Mouse (Mus musculus) frontal cortex, postnatal 14 days (tissue): Measurements from ENCODE around the gene Tmtc1.

Experiments
- DNase-seq, 2 experiments: peaks; one replicate each; pipeline ENCODE4 v3.0.0; 2022; ENCODE audit warnings: low spot score in 2 of 2

Tmtc1 gene

GRCm38 (mm10) chr6:148315106-148315505 lies 129.1 kb downstream of the Tmtc1 start:
- DNase-seq, result no peak

DNA sequence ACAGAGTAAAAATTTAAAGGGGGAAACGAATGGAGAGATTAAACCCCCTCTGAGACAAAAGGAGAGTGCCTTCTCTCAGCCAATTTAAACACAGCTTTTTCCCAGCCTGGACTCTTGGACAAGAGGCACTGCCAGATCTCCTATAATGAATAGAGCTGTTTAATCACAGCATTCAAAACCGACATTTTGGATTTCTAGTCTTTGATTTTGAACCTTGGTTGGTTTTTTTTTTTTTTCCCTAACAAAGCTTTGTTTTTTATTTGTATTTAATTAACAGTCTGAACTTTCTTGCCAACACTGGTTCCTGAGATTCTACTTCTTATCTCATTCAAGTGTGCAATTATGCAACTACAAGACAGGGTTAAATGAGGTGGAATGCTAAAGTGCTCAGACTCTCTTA lies 133.2 kb downstream of the Tmtc1 start:
- DNase-seq, result no peak

- DNase-seq, result no peak
Observed at GRCm38 (mm10) chr6:148305821-148306220, 138.4 kb downstream of the Tmtc1 start.

DNA sequence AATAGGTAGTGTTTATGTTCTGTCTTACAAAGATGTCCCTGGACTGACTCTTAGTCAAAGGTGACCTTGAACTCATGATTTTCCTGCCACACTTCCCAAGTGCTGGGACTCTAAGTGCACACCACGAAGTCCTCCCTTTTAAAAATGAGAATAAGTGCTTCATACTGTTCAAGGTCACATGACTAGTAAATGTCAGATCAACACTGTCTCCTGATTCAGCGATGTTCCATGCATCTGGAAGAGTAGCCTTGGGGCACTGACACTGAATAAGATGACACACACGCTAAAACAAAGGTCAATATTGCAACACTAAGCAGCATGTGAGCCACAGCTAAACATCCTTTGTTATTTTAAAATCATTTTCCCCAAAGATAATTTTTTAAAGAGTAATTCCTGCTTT lies 139.0 kb downstream of the Tmtc1 start:
- no peak for DNase-seq

- DNase-seq, result no peak
Observed at GRCm38 (mm10) chr6:148302261-148302660, 141.9 kb downstream of the Tmtc1 start.

DNA sequence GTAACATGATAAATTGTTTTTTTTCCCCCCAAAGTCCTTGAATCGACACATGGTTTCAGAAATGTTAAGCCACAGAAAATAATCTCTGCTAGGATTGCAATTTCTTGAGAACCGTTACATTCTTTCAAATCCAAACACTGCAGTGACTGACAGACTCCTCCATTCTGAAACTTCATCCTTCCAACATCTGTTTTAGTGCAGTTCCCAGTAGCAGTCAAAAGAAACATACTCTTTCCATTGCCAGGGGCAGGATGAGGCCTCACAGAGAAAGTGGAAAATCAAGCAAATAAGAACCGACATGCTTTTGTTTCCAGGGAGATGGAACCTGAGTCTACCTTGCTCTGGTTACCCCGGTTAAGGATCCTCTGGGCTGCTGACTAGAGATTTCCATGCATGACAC lies 147.1 kb downstream of the Tmtc1 start:
- DNase-seq, result no peak

DNA sequence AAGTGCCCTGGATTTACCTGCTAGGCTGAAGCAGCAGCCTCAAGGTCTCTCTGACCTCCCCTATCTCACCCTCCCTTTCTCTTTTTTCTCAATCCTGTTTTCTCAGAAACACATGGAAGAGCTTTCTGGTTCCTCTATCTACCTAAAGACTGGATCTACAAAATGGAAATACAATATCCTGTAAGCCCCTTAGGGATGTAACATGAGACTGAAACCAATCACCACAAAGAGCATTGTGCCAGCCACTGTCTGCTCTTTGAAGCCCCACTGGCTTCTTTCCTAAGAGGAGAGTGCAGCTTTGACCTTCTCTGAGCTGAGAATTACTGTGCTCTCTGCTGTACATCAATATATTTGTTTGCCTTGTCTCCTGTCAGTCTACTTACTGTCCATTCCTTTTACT lies 147.8 kb downstream of the Tmtc1 start:
- no peak for DNase-seq

GRCm38 (mm10) chr6:148294506-148294905 lies 149.7 kb downstream of the Tmtc1 start:
- DNase-seq, result no peak

DNA sequence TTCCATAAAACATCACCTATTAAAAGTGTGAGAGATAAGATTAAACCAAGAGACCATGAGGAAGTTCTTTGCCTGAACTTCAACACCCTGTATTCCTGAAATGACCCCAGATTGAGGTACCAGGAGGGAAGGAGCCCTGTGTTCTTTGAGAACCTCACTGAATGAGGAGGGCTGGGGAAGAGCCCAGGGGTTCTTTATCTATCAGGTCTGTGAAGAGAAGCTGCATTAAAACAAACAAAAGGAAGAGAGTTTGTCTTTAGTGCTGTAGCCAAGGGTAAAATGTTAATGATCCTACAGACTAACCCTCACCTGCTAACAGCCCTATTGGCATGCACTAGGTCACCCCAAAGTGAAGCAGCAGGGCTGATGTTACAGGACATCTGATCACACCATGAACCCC lies 153.3 kb downstream of the Tmtc1 start:
- DNase-seq, result no peak

GRCm38 (mm10) chr6:148283224-148283881 lies 160.8 kb downstream of the Tmtc1 start:
- no peak for DNase-seq

DNA sequence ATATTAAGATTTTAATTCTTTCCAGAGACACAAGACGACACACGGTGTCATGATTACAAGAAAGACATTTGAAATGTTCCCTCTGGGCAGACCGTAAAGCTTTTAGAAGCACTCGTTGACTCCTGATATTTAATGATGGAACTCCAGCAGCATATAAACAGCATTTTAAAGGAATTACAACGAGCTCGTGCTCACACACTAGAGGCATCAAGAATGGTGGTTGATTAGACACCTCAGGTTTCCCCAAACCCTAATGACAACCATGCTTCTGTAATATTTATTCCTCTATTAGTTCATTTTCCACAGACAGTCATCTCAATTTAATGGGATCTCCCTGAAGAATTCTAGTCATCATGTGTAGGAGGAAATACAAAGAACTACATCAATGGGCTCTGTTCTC lies 164.9 kb downstream of the Tmtc1 start:
- no peak for DNase-seq

- DNase-seq, result no peak
Observed at GRCm38 (mm10) chr6:148276418-148276817, 167.8 kb downstream of the Tmtc1 start.

DNA sequence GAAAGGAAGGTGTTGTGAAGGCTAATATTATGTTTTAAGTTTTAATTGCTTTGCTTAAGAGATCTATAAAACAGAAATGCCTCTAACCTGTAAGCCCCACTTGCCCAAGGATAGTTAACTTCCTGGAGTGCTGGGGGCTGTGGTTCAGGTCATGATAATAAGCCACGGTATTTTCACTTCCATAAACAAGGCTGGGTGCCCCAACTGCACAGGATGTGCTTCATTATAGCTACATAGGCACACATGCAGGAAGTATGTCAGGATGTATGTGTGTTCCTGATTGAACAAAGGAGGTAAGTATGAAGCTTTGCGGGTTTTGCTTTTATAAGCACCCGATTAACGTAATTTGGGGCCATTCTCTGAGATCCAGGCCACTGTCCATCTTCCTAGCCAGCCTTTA lies 169.1 kb downstream of the Tmtc1 start:
- DNase-seq, result no peak

- DNase-seq, result no peak
Observed at GRCm38 (mm10) chr6:148260729-148261101, 183.5 kb downstream of the Tmtc1 start.

GRCm38 (mm10) chr6:148259979-148260728 lies 184.0 kb downstream of the Tmtc1 start:
- no peak for DNase-seq

DNA sequence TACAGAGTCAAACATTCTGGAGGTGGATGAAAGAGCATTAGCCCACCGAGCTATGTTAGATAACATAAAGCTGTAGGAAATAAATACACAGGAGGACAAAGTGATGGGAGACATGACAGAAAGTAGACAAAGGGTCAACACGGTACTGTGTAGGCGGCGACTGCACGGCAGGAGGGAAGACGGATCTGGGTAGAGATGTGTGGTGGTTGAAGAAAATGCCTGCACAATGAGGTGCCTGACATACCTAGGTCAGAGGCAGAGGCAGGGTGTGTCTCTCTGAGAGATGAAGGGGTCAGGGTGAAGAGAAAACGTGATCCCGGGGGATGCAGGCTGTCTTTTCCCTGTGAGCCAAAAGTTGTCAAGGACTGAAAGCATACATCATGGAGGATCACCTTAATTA lies 185.1 kb downstream of the Tmtc1 start:
- DNase-seq, result no peak

DNA sequence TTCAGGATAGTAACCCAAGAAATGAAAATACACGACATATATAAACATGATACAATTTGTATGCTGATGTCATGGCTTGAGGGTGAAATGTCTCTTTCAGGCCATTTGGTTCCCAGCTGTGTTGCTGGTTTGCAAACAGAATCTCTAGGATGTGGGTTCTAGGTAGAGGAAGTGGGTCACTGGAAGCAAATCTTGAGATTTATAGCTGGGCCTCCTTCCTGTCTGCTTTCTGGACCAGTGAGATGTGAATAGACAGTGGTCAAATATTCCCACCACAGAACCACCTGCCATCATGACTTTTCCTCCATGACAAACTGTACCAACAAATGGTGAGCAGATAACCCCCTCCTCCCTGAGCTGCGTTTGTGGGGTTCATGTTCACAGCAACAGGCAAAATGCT lies 186.4 kb downstream of the Tmtc1 start:
- no peak for DNase-seq

GRCm38 (mm10) chr6:148256109-148256508 lies 188.1 kb downstream of the Tmtc1 start:
- no peak for DNase-seq

DNA sequence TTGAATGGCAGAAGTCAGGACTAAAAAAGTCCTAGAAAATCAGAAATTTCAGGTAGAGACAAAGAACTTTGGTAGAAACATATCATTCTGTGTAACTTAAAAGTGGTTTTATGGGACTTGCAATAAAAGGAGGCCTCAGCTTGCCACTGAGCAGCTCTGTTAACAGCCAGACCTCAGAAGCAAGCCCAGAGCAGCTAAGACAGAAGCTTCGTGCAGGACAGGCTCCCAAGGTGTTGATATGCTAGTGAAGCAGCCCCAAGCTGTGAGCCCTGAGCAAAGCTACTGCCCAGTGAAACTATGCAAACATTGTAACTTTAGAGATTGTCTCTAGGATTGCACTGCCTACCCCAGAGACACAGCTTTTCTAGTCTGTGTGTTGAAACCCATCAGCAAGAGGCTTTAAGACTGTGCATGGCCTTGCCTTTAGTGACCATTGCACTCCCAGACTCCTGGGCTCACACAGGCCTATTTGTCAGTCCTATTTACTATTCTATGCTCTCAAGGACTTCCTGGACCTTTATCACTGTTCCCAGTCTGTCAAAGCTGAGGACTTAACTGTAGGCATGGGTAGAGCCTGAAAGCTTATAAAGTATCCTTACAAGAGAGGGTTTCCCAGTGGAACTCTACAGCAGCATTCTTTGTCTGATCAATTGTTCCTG lies 188.7 kb downstream of the Tmtc1 start:
- DNase-seq, result no peak

GRCm38 (mm10) chr6:148249221-148249620 lies 195.0 kb downstream of the Tmtc1 start:
- no peak for DNase-seq

GRCm38 (mm10) chr6:148248625-148249024 lies 195.6 kb downstream of the Tmtc1 start:
- DNase-seq, result peak in 1 of 2 experiments; percentile 36

DNA sequence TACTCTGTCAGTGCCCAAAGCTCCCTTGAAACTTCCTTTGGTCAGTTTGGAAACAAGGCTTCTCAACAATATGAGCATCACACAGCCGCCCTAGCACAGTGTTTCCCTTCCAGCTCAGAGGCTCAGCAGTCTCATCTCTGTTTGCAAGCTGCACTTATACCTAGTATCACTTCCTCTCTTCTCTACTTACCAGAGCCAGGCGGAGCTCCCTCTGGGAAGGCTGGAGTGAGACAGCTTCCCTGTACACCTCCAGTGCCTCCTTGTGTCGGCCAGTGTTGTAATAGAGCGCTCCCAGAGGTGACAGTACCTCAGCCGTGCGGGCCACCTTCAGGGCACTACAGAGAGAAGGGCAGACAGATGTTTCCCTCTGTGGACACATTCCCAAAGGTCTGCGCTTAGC lies 197.6 kb downstream of the Tmtc1 start:
- DNase-seq, result no peak

- no peak for DNase-seq
Observed at GRCm38 (mm10) chr6:148244836-148245235, 199.4 kb downstream of the Tmtc1 start.
